Mouse (Mus musculus) heart, postnatal 36 days (tissue): ENCODE results near the gene Rnaset2a. TPM values are rescaled to one million over a fixed set of nuclear protein-coding genes. Genes with fewer than 3 reads are reported as not detected.
"Not testable (repeated sequence)": the region's sequence is repeated elsewhere in the genome, so short reads cannot be mapped to it uniquely, and the experiment has no call there.

Source experiments
- DNase-seq, 2 experiments: peaks; one replicate each; pipeline ENCODE4 v3.0.0; 2021 to 2022
- intact Hi-C: fragments of 180-260 bp; cut with DNase I; formaldehyde crosslinking; loops from one replicate; pipeline ENCODE4 v1.15.1; 2025
- total RNA-seq, 2 experiments: library from RNA; stranded (reverse); gene quantifications; 2 replicates each; pipeline ENCODE4 v1.2.3; 2021

Rnaset2a gene
- 10 to 100 TPM; 27.4 to 27.5 TPM for total RNA-seq

- peak; percentile 41 to 49 for DNase-seq
- intact Hi-C loops: not testable (repeated sequence)
These were observed at the start of gene Rnaset2a, which contains the start of gene Gm49673 for GRCm38 (mm10) chr17:8147439-8148316. Rnaset2a (minus strand) TSS chr17:8148097. Gm49673 (minus strand) TSS chr17:8147788.

DNA sequence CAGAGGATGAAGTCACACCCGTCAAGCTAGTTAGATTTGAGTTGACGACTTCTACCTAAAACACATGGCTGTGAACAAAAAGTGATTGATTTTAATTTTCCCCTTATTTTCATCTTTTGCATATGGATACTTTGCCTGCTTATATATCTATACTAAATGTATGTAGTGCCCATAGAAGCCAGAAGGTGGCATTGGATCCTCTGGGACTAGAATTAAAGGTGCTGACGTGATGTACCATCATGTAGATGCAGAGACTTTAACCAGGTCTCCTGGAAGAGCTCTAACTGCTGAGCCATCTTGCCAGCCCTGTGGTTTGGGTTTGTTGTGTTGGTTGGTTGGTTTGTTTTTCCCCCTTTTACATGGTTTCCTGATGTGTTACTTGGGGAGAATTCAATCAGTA, 49.8 kb upstream of the Rnaset2a start:
- no peak for DNase-seq
- intact Hi-C loops: no loop called here

DNA sequence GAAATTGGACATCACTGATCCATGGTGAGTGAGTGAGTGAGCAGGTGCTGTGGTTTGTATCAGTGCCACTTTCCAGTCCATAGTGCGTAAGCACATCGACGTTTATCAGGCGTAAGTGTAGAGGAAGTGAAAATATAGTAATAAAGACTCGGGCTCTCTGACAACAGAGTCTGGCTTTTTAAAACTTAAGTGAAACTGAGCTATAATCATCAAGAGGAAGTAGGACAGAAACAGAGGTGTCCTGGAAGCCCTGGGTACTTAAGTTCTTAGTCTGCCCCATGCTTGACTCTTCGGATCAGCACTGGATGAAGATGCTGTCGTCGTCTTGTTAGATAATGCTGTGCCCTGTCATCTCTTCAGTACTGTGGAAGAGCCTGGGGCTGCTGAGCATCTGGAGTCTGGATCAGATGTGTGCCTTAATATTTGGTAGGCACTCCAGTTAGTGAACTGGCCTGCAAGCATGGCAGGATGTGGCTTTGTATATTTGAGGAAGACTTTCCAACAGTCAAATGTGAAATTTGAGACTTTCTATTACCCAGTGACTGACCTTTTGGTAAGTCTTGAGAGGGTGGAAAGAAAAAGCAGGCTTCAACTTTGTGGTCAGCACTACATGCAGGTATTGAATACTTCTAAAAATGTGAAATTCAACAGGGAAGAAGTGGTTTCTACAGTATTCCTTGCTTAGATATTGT, 47.9 kb upstream of the Rnaset2a start:
- DNase-seq: no peak
- intact Hi-C loops: no loop called here

DNA sequence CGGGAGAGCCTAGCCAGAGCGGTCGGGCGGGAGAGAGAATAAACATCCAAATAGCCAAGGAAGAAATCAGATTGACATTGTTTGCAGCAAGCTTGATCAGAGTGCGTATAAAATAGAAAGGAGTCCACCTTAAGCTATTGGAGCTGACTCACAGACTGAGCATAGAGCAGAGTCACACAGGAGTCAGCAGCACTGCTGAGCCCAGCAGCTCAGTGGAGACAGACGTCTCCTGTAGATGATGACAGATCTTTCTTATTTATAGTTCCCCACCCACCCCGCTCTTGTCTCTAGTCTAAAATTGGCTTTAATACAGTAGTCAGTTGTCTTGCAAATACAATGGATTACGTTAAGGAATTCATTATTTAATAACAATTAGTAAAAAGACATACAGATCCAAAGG, 45.8 kb upstream of the Rnaset2a start:
- intact Hi-C loops: no loop called here
- no peak for DNase-seq

DNA sequence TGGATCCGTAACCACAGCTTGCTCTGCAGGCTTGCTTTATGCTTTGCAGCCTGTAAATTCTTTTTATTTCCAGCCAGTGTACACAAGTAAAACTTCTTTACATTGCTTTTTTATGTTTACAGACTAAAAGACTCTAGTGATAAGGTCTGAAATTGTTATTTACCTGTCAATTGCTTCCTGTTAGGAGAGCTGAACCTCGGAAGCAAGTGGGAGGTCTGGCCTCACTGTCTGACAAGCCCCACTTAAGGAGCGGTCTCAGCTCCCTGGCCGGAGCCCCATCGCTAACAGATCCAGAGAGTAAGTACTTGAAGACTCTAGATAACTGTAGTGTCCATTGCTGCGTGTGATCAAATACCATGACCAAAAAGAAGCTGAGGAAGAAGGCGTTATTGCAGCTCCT, 36.3 kb upstream of the Rnaset2a start:
- intact Hi-C loops: loop anchor here (5.0 kb wide), 1 partner anchor 127 kb away; no protein-coding TSS in a partner anchor
- no peak for DNase-seq

- intact Hi-C loops: loop anchor here (5.0 kb wide), 1 partner anchor 127 kb away; no protein-coding TSS in a partner anchor
- DNase-seq: no peak
These were observed 35.9 kb upstream of the Rnaset2a start for GRCm38 (mm10) chr17:8183815-8184214.

- no peak for DNase-seq
- intact Hi-C loops: no loop called here
These were observed 29.2 kb upstream of the Rnaset2a start for GRCm38 (mm10) chr17:8177090-8177489.

DNA sequence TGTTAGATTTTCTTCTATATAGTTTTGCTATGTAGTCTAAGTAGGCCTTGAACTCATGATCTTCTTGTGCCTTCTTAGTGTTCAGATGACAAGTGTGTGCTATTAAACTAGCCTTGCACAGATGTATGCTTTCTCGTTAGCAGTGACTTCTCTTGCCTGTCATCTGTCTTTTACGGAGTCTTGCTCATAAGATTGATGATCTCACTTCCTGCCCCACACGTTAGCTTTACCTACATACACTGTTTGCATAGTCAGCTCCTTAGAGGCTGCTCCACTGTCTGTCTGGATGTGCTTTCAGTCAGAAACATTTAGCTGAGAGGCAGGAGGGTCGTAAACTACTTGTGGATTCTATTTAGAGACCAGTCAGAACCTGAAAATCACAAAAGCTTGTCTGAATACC, 23.2 kb upstream of the Rnaset2a start:
- intact Hi-C loops: no loop called here
- no peak for DNase-seq

- DNase-seq: no peak
- intact Hi-C loops: no loop called here
These were observed 22.4 kb upstream of the Rnaset2a start for GRCm38 (mm10) chr17:8170331-8170730.

- DNase-seq, intact Hi-C loops: not testable (repeated sequence)
These were observed 19.5 kb upstream of the Rnaset2a start for GRCm38 (mm10) chr17:8167436-8167835.

DNA sequence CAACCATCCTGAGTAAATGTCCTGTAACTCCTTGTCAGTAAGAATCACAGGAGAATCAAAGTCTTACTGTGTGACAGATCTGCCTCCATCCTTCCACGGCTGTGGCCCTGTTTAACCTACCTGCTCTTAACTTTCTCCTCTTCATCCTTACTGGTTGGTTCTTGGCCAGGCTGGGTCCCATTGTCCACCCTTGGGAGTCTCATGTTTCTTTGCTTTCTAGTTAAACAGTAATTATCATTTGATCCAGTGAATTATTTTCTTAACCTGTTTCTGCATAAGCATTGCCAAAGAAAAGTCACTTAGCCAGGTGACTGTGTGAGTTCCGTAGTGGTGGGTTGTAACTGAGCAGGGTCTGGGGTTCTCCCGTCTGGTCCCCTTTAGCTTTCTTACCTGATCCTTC, 18.6 kb upstream of the Rnaset2a start:
- intact Hi-C loops: not testable (repeated sequence)

DNA sequence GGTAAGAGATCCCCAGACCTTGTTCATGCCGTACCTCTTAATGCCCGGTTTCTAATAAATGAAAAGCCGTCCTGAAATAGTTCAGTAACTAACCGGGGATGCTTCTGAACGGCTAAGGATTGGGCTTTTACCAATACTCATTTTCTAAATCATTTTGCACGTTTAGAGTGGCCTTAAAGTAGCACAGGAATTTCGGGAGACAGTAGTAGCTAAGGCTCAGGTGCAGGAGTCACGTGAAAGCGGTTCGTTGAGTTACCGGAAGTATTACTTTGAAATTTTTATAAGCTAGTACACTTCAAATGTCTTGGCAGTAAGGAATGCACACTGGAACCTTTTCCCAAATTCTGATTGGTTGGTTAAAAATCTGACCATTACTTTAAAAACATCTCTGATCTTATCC, 18.1 kb upstream of the Rnaset2a start:
- DNase-seq, intact Hi-C loops: not testable (repeated sequence)

More for the DNA sequence above, 18.6 kb upstream of the Rnaset2a start:
- not testable (repeated sequence) for DNase-seq

DNA sequence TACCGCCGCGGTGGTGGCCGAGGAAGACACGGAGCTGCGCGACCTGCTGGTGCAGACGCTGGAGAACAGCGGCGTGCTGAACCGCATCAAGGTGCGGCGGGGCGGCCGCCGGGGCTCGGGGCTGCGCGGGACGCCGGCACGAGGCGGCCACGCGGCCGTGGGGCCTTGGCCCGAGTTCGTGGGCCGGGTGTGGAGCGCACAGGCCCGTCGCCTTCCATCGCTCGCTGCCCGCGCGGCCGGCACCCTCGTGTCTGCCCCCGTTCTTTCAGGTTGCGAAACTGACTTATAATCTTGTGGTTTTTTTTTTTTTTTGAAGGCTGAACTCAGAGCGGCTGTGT, 17.7 kb upstream of the Rnaset2a start:
- DNase-seq: peak; percentile 21 to 68
- intact Hi-C loops: not testable (repeated sequence)

- DNase-seq: peak; percentile 56 to 93
- intact Hi-C loops: not testable (repeated sequence)
These were observed 17.1 kb upstream of the Rnaset2a start, which contains the start of gene Fgfr1op for GRCm38 (mm10) chr17:8164701-8165607. Fgfr1op (plus strand) TSS chr17:8165501.

GRCm38 (mm10) chr17:8160969-8161368, 13.1 kb upstream of the Rnaset2a start:
- intact Hi-C loops: not testable (repeated sequence)
- peak in 1 of 2 experiments; percentile 46 for DNase-seq

DNA sequence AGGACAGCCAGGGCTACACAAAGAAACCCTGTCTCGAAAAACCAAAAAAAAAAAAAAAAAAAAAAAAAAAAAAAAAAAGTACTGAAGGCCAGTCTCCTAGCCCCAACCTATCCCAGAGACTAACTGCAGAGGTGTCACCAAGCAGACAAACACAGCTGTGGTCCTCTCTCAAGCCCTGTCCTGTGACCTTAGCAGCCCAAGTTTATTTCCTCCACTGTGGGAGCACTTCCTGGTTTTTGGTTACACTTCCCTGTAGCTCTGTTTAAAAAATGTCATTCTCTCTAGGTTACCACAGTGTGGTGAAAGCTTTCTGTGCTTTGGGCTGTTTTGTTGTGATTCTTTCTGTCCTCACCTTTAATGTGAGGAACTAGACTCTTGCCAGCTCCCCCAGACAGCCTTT, 10.7 kb upstream of the Rnaset2a start:
- intact Hi-C loops: not testable (repeated sequence)

DNA sequence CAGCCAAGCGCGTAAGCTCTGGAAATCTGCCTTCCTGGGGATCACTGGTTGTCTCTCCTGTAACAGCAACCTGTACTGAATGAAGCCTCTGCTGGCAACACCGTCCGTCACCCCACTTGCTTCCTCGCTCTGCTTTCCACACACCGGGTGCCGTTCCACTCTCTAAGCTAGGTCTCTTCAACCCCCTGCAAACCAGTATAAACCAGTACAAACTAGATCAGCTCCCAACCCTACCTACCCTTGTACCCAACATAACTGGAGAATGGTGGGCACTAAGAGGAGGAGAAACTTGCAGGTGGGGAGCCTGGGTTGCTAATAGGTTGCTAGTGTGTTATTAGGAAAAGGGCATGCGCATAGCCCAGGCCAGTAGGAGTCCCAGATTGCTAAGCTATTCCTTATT, 8.1 kb upstream of the Rnaset2a start:
- DNase-seq, intact Hi-C loops: not testable (repeated sequence)

More for the DNA sequence above, 10.7 kb upstream of the Rnaset2a start:
- DNase-seq: not testable (repeated sequence)

DNA sequence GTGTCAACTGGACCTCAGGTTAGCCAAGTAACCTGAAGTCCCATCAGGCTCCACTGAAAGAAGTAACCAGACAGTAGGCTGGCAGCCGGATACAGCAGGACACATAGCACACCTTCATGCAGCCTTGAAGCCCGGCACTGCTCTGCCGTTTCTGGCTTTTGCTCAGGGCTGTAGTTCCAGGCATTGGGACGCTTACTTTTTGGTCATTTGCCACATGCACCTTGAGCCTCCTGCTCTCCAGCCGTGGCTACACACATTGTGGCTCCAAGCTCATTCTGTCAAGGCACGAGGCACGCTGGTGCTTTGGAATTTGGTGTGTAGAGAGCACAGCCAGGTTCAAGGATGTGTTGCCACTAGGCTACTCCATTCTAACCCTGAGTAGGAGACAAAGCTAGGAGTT, 7.1 kb upstream of the Rnaset2a start:
- DNase-seq, intact Hi-C loops: not testable (repeated sequence)

DNA sequence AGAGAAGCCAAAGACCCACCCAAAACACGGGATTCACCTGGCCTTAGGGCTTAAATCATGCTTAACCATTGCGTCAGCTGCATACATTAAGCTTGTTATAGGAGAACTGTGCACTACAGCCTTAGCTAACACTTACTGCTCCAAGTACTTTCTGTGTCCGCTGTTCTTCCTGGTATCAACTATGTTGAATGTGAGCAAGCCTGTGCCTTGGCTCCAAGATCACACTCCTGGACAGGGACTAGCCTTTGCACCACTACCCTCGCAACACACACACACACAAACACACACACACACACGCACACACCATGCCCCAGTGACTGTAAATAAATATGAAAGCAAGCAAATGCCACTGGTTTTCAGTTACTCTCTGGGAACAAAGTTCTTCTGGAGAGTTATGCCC, 966 bp downstream of the Rnaset2a start:
- intact Hi-C loops, DNase-seq: not testable (repeated sequence)
